Mouse (Mus musculus) heart, postnatal 0 days (tissue): ENCODE measurements around the gene Kcnj11.

Source experiments
- CTCF ChIP-seq: IDR thresholded peaks from 2 replicates; pipeline ENCODE4 v1.5.1; 2016; ENCODE audit warnings: antibody characterized with exemption, control low read depth, low read depth
- EP300 ChIP-seq: IDR thresholded peaks from 2 replicates; pipeline ENCODE4 v1.6.1; 2016; ENCODE audit warnings: antibody characterized with exemption, low read depth

DNA sequence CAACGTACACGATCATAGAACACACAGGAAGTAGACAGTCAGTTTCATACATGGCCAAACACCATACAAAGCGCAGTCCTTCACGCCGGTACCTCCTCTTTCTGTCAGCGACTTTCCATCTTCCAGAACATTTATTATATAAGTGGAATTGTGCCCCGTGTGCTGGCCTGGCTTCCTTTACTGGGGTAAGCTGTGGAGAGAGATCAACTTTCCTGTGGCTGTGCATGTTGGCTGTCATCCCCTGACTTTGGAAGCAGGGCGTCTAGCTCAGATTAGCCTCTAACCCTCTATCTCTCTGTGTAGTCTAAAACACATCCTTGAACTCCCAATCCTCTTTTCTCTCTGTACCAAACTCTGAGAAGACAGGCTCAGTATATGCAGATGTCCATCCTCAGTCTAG is 31.7 kb downstream of the Kcnj11 start:
- TF ChIP-seq CTCF (no peak), EP300 (no peak)
